Mouse (Mus musculus) liver, postnatal 0 days (tissue): Measurements from ENCODE around the gene Ice1. TPM values are rescaled to one million over a fixed set of nuclear protein-coding genes. Genes with fewer than 3 reads are reported as not detected.

Experiments used
- ATAC-seq: fragments of 200-750 bp; cut with Nextera tagmentation; 2 replicates; pipeline ENCODE4 v1.8.0; 2017; ENCODE audit warnings: mild to moderate bottlenecking, moderate library complexity
- DNase-seq: peaks from one replicate; pipeline ENCODE4 v3.0.0-alpha.2; 2016
- H3K27ac ChIP-seq: fragments of 300-500 bp; sonication (generic); 2 replicates; pipeline ENCODE4 v1.5.1; 2014; ENCODE audit warnings: antibody characterized with exemption, moderate library complexity, mild to moderate bottlenecking, low read depth
- H3K27me3 ChIP-seq: fragments of 300-500 bp; sonication (generic); 2 replicates; pipeline ENCODE4 v1.6.1; 2014; ENCODE audit warnings: low read length, control low read depth, mixed read lengths; ENCODE audit not compliant: insufficient read depth
- H3K36me3 ChIP-seq: fragments of 300-500 bp; sonication (generic); replicated peaks from 2 replicates; pipeline ENCODE4 v1.6.1; 2014; ENCODE audit warnings: mild to moderate bottlenecking, control low read depth, low read length, moderate library complexity, mixed read lengths; ENCODE audit not compliant: insufficient read depth
- H3K4me1 ChIP-seq: fragments of 300-500 bp; sonication (generic); 2 replicates; pipeline ENCODE4 v1.6.1; 2014; ENCODE audit warnings: antibody characterized with exemption, mild to moderate bottlenecking, control low read depth; ENCODE audit not compliant: insufficient read depth
- H3K4me2 ChIP-seq: fragments of 300-500 bp; sonication (generic); 2 replicates; pipeline ENCODE4 v1.6.1; 2014; ENCODE audit warnings: low read depth, mild to moderate bottlenecking, low read length, moderate library complexity, mixed read lengths
- H3K4me3 ChIP-seq: fragments of 300-500 bp; sonication (generic); 2 replicates; pipeline ENCODE4 v1.5.1; 2014; ENCODE audit warnings: low read depth, low read length
- H3K9ac ChIP-seq: fragments of 300-500 bp; sonication (generic); replicated peaks from 2 replicates; pipeline ENCODE4 v1.6.1; 2014; ENCODE audit warnings: mild to moderate bottlenecking, moderate library complexity
- H3K9me3 ChIP-seq: fragments of 300-500 bp; sonication (generic); 2 replicates; pipeline ENCODE4 v1.6.1; 2016; ENCODE audit warnings: mild to moderate bottlenecking, control low read depth, low read length, mixed read lengths
- CTCF ChIP-seq: sonication (generic); IDR thresholded peaks from 2 replicates; pipeline ENCODE4 v1.5.1; 2016; ENCODE audit warnings: antibody characterized with exemption, low read depth
- EP300 ChIP-seq: IDR thresholded peaks from 2 replicates; pipeline ENCODE4 v1.6.1; 2016; ENCODE audit warnings: antibody characterized with exemption, low read depth, mild to moderate bottlenecking
- whole genome bisulfite sequencing: fragments of 180-500 bp; shearing (Covaris S2); extraction: QIAGEN DNeasy Blood & Tissue Kit; methylation state at CpG from one replicate; pipeline ENCODE4 v1.1.7; 2014; ENCODE audit not compliant: insufficient replicate concordance; 5-methylcytosine and 5-hydroxymethylcytosine counted together
- polyA plus RNA-seq: library from polyadenylated mRNA; unstranded; fragments of >200 nt; fragmentation: Nextera tagmentation; extraction: Ambion mirVana; gene quantifications from 2 replicates; pipeline ENCODE4 v1.2.1, GENCODE M21; 2015

The Ice1 gene
- polyA plus RNA-seq, 1 experiment from 2014 or later, result 3.7 TPM

- Histone ChIP-seq H3K4me1 (no peaks in the 10 kb centered on the region), H3K9me3 (no peaks in the 10 kb centered on the region), H3K4me3 (no peak overlapping the region), H3K36me3 (no peaks in the 10 kb centered on the region), H3K4me2 (no peak overlapping the region), H3K9ac (no peak overlapping the region), H3K27me3 (no peaks in the 10 kb centered on the region), H3K27ac (no peak overlapping the region)
- no peak for TF ChIP-seq EP300
- no peak for TF ChIP-seq CTCF
- ATAC-seq, result no peak
- 44% methylated on average over 2 of the region's 2 CpGs for WGBS
- DNase-seq, result no peak
Observed at GRCm38 (mm10) chr13:70567889-70568288, 69.5 kb downstream of the Ice1 start.

GRCm38 (mm10) chr13:70553456-70553855 is 84.0 kb downstream of the Ice1 start:
- Histone ChIP-seq H3K9ac (no peak overlapping the region), H3K9me3 (no peaks in the 10 kb centered on the region), H3K4me1 (no peaks in the 10 kb centered on the region), H3K4me3 (no peak overlapping the region), H3K4me2 (no peak overlapping the region), H3K27ac (no peak overlapping the region), H3K36me3 (no peaks in the 10 kb centered on the region), H3K27me3 (no peaks in the 10 kb centered on the region)
- TF ChIP-seq CTCF, result no peak
- no peak for TF ChIP-seq EP300
- DNase-seq (no peak), ATAC-seq (no peak)
- WGBS, result 65% methylated on average over 5 of the region's 5 CpGs

GRCm38 (mm10) chr13:70547457-70547856 is 90.0 kb downstream of the Ice1 start:
- no peak for ATAC-seq
- H3K36me3 ChIP-seq, result no peaks in the 10 kb centered on the region
- no peak overlapping the region for H3K9ac ChIP-seq
- WGBS, result 45% methylated on average over 3 of the region's 3 CpGs
- H3K4me1 ChIP-seq, result no peaks in the 10 kb centered on the region
- H3K9me3 ChIP-seq, result no peaks in the 10 kb centered on the region
- H3K27ac ChIP-seq, result no peak overlapping the region
- no peak for DNase-seq
- no peaks in the 10 kb centered on the region for H3K27me3 ChIP-seq
- no peak overlapping the region for H3K4me2 ChIP-seq
- no peak for TF ChIP-seq EP300
- no peak for TF ChIP-seq CTCF
- H3K4me3 ChIP-seq, result no peak overlapping the region

- DNase-seq (no peak), ATAC-seq (no peak)
- 6% methylated on average over 1 of the region's 1 CpGs for WGBS
- Histone ChIP-seq H3K4me3 (no peak overlapping the region), H3K36me3 (no peaks in the 10 kb centered on the region), H3K9me3 (no peaks in the 10 kb centered on the region), H3K4me2 (no peak overlapping the region), H3K27me3 (no peaks in the 10 kb centered on the region), H3K9ac (no peak overlapping the region), H3K4me1 (no peaks in the 10 kb centered on the region), H3K27ac (no peak overlapping the region)
- TF ChIP-seq CTCF, result peak; percentile 61
- no peak for TF ChIP-seq EP300
Observed at GRCm38 (mm10) chr13:70545261-70545660, 92.2 kb downstream of the Ice1 start.

GRCm38 (mm10) chr13:70539842-70540241 is 97.6 kb downstream of the Ice1 start:
- Histone ChIP-seq H3K36me3 (no peaks in the 10 kb centered on the region), H3K4me1 (no peaks in the 10 kb centered on the region), H3K4me3 (no peak overlapping the region), H3K4me2 (no peak overlapping the region), H3K27me3 (no peaks in the 10 kb centered on the region), H3K27ac (no peak overlapping the region), H3K9me3 (no peaks in the 10 kb centered on the region), H3K9ac (no peak overlapping the region)
- ATAC-seq (no peak), DNase-seq (no peak)
- 59% methylated on average over 1 of the region's 1 CpGs for WGBS
- no peak for TF ChIP-seq CTCF
- no peak for TF ChIP-seq EP300

GRCm38 (mm10) chr13:70533412-70533811 is 104.0 kb downstream of the Ice1 start:
- H3K4me3 ChIP-seq, result no peak overlapping the region
- H3K36me3 ChIP-seq, result no peaks in the 10 kb centered on the region
- H3K9ac ChIP-seq, result no peak overlapping the region
- H3K4me2 ChIP-seq, result no peak overlapping the region
- H3K27me3 ChIP-seq, result no peaks in the 10 kb centered on the region
- no peak for DNase-seq
- no peak for TF ChIP-seq EP300
- TF ChIP-seq CTCF, result no peak
- no peaks in the 10 kb centered on the region for H3K9me3 ChIP-seq
- H3K4me1 ChIP-seq, result no peaks in the 10 kb centered on the region
- no peak overlapping the region for H3K27ac ChIP-seq
- ATAC-seq, result no peak
- WGBS, result 78% methylated on average over 5 of the region's 5 CpGs

GRCm38 (mm10) chr13:70532719-70533118 is 104.7 kb downstream of the Ice1 start:
- no peak for ATAC-seq
- TF ChIP-seq EP300 (no peak), CTCF (no peak)
- no peak for DNase-seq

More at GRCm38 (mm10) chr13:70532719-70533118, 104.7 kb downstream of the Ice1 start:
- Histone ChIP-seq H3K27me3 (no peaks in the 10 kb centered on the region), H3K4me1 (no peaks in the 10 kb centered on the region), H3K36me3 (no peaks in the 10 kb centered on the region), H3K27ac (no peak overlapping the region), H3K9ac (no peak overlapping the region), H3K4me2 (no peak overlapping the region), H3K9me3 (no peaks in the 10 kb centered on the region), H3K4me3 (no peak overlapping the region)
- 81% methylated on average over 10 of the region's 10 CpGs for WGBS
